Mouse (Mus musculus): ENCODE results near the gene Pef1.

GRCm38 (mm10) chr4:130084331-130084945 lies 17.9 kb upstream of the Pef1 start:
- no peak for TF ChIP-seq CTCF (IDR thresholded peaks at IDR 0.05; ENCODE audit: extremely low read depth, insufficient read depth, low read length)
- no peak for TF ChIP-seq POLR2A (IDR thresholded peaks at IDR 0.05; ENCODE audit: extremely low read depth, insufficient read depth, low read length)

All from cortical plate, adult 2 months (tissue).